Mouse (Mus musculus): ENCODE measurements around the gene Ube2ql1. TPM values are rescaled to one million over a fixed set of nuclear protein-coding genes. Genes with fewer than 3 reads are reported as not detected.

The Ube2ql1 gene
- polyA plus RNA-seq, 1 experiment from 2014 or later = 32.0 TPM

DNA sequence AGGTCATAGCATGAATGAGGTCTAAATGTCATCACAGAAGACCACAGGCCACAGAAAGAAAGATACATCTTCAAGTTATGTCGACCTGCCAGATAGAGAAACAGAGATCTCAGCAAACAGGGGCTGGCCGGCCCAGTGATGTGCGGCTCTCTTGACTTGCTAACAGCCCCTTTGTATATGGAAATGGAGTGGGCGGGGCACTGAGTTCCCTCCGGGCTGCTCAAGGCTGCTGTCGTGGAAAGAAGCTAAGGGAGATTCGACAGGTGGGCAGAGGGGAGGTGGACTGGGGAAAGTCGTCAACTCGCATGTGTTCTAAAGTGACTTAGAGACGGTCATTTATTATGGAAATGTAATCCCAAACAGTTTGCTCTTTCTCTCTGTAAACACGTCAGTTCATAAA is 36.2 kb downstream of the Ube2ql1 start:
- Histone ChIP-seq H3K4me2 (no peak overlapping the region), H3K9me3 (no peaks in the 10 kb centered on the region), H3K4me3 (no peak overlapping the region), H3K27ac (replicated peaks) (no peak overlapping the region), H3K4me1 (replicated peaks) (no peaks in the 10 kb centered on the region), H3K36me3 (peaks cover 13% of the 10 kb centered on the region; the same call in 1 of the 2 replicates), H3K27me3 (no peaks in the 10 kb centered on the region), H3K9ac (no peak overlapping the region)
- 18% methylated on average over 11 of the region's 11 CpGs for WGBS
- no peak for ATAC-seq (ENCODE audit: low FRiP score, low read depth)

- Histone ChIP-seq H3K4me1 (replicated peaks) (no peaks in the 10 kb centered on the region), H3K27ac (replicated peaks) (no peak overlapping the region), H3K27me3 (no peaks in the 10 kb centered on the region), H3K9ac (no peak overlapping the region), H3K4me3 (no peak overlapping the region), H3K9me3 (no peaks in the 10 kb centered on the region), H3K36me3 (peaks cover 10% of the 10 kb centered on the region; the same call in 1 of the 2 replicates), H3K4me2 (no peak overlapping the region)
- ATAC-seq (ENCODE audit: low FRiP score, low read depth) = no peak
- WGBS = 83% methylated on average over 4 of the region's 4 CpGs
Observed at GRCm38 (mm10) chr13:69701397-69701796, 38.3 kb downstream of the Ube2ql1 start.

DNA sequence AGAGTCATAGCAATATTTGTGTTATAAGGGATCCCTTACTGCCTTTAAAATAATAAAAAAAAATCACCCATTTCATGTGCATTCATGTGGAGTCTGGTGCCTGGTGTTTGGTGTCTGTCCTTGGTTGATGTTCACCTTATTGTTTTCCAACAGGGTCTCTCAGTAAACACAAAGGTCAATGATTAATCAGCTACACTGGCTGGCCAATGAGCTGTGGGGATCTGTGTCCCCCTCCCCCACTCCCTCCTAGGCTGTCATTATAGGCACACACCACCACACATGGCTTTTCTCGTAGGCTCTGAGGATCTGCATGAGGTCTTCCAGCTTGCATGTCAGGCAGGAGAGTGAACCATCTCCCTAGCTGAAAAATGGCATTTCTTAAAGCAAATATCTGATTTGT is 38.9 kb downstream of the Ube2ql1 start:
- Histone ChIP-seq H3K27ac (replicated peaks) (no peak overlapping the region), H3K4me3 (no peak overlapping the region), H3K4me1 (replicated peaks) (no peaks in the 10 kb centered on the region), H3K27me3 (no peaks in the 10 kb centered on the region), H3K9ac (no peak overlapping the region), H3K9me3 (no peaks in the 10 kb centered on the region), H3K36me3 (peaks cover 10% of the 10 kb centered on the region; the same call in 1 of the 2 replicates), H3K4me2 (no peak overlapping the region)
- WGBS = 24% methylated on average over 1 of the region's 1 CpGs
- ATAC-seq (ENCODE audit: low FRiP score, low read depth) = no peak

DNA sequence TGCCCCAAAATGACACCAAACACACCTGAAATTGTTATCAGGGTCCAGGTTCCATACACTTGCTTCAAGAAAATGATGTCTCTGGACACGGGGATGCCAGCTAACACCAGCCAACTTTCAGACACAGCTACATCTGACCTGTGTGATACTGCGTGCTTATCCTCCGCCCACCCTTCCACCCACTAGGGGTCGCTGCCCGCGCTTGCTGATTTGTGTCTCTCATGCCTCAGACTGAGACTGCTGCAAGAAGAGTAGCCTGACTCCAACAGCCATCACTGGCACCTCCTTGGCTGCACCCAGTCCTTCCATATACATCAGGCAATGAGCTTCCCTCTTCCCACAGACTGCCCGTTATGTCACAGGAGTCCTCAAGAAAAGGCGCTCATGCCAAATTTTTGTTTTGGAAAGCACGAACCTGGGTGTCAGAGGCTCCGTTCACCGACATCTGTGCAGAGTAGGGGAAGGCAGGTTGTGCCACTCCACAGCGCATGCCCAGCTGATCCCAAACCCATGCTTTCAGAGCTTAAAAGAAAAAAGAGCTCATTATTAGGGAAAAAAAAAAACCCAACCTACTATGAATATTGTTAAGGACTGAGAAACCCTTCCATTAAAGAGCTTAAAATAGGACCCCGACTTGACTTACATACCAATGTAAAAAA is 43.2 kb downstream of the Ube2ql1 start:
- WGBS = 40% methylated on average over 13 of the region's 13 CpGs
- no peak overlapping the region for H3K4me2 ChIP-seq

GRCm38 (mm10) chr13:69691074-69691473 is 48.6 kb downstream of the Ube2ql1 start:
- H3K4me2 ChIP-seq = no peak overlapping the region
- no peak overlapping the region for H3K9ac ChIP-seq
- no peak overlapping the region for H3K27ac ChIP-seq (replicated peaks)
- H3K4me3 ChIP-seq = no peak overlapping the region
- H3K36me3 ChIP-seq = no peaks in the 10 kb centered on the region
- peaks cover 2% of the 10 kb centered on the region for H3K4me1 ChIP-seq (replicated peaks)
- WGBS = 38% methylated on average over 7 of the region's 7 CpGs
- ATAC-seq (ENCODE audit: low FRiP score, low read depth) = no peak
- no peaks in the 10 kb centered on the region for H3K9me3 ChIP-seq
- H3K27me3 ChIP-seq = no peaks in the 10 kb centered on the region

More for the DNA sequence above, 43.2 kb downstream of the Ube2ql1 start:
- H3K9me3 ChIP-seq = no peaks in the 10 kb centered on the region
- H3K9ac ChIP-seq = no peak overlapping the region
- H3K4me3 ChIP-seq = no peak overlapping the region
- no peaks in the 10 kb centered on the region for H3K36me3 ChIP-seq
- ATAC-seq (ENCODE audit: low FRiP score, low read depth) = peak; percentile 74
- H3K27ac ChIP-seq (replicated peaks) = no peak overlapping the region
- no peaks in the 10 kb centered on the region for H3K4me1 ChIP-seq (replicated peaks)
- H3K27me3 ChIP-seq = no peaks in the 10 kb centered on the region

GRCm38 (mm10) chr13:69687023-69687422 is 52.7 kb downstream of the Ube2ql1 start:
- 80% methylated on average over 1 of the region's 1 CpGs for WGBS
- no peaks in the 10 kb centered on the region for H3K27me3 ChIP-seq
- no peak overlapping the region for H3K27ac ChIP-seq (replicated peaks)
- ATAC-seq (ENCODE audit: low FRiP score, low read depth) = no peak
- H3K9ac ChIP-seq = no peak overlapping the region
- peaks cover 10% of the 10 kb centered on the region for H3K4me1 ChIP-seq (replicated peaks)
- no peak overlapping the region for H3K4me3 ChIP-seq
- no peaks in the 10 kb centered on the region for H3K9me3 ChIP-seq
- no peak overlapping the region for H3K4me2 ChIP-seq
- H3K36me3 ChIP-seq = no peaks in the 10 kb centered on the region

DNA sequence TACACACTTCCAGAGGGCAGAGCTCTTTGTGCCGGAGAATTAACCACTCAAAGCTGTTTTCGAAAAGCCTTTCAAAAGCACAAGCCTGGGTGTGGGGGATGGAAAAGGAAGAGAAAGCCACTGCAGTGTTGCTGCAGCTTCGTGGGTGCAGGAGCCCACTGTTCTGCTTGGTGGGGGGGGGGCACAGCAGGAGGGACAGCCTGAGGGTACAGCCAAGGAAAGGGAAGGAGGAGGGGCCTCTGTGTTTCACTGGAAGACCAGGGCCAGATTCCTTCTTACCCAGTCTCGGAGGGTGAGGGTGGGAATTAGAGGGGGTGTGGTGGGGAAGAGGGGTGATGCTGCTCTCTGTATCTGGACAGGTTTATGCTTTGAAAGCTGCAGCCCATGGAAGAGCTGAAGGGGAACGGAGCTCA is 54.3 kb downstream of the Ube2ql1 start:
- 0 out of 2 replicates have a peak, but pooled peaks have one; percentile 19 for ATAC-seq (ENCODE audit: low FRiP score, low read depth)
- Histone ChIP-seq H3K27me3 (no peaks in the 10 kb centered on the region), H3K9me3 (no peaks in the 10 kb centered on the region), H3K4me3 (no peak overlapping the region), H3K4me2 (no peak overlapping the region), H3K4me1 (replicated peaks) (peaks cover 10% of the 10 kb centered on the region), H3K36me3 (no peaks in the 10 kb centered on the region), H3K9ac (no peak overlapping the region), H3K27ac (replicated peaks) (no peak overlapping the region)
- 22% methylated on average over 5 of the region's 5 CpGs for WGBS

- H3K4me1 ChIP-seq (replicated peaks) = no peaks in the 10 kb centered on the region
- no peaks in the 10 kb centered on the region for H3K9me3 ChIP-seq
- H3K4me2 ChIP-seq = no peak overlapping the region
- ATAC-seq (ENCODE audit: low FRiP score, low read depth) = no peak
- no peaks in the 10 kb centered on the region for H3K27me3 ChIP-seq
- no peak overlapping the region for H3K4me3 ChIP-seq
- WGBS = 72% methylated on average over 10 of the region's 10 CpGs
- H3K36me3 ChIP-seq = no peaks in the 10 kb centered on the region
- no peak overlapping the region for H3K27ac ChIP-seq (replicated peaks)
- H3K9ac ChIP-seq = no peak overlapping the region
Observed at GRCm38 (mm10) chr13:69673921-69674618, 65.6 kb downstream of the Ube2ql1 start.

DNA sequence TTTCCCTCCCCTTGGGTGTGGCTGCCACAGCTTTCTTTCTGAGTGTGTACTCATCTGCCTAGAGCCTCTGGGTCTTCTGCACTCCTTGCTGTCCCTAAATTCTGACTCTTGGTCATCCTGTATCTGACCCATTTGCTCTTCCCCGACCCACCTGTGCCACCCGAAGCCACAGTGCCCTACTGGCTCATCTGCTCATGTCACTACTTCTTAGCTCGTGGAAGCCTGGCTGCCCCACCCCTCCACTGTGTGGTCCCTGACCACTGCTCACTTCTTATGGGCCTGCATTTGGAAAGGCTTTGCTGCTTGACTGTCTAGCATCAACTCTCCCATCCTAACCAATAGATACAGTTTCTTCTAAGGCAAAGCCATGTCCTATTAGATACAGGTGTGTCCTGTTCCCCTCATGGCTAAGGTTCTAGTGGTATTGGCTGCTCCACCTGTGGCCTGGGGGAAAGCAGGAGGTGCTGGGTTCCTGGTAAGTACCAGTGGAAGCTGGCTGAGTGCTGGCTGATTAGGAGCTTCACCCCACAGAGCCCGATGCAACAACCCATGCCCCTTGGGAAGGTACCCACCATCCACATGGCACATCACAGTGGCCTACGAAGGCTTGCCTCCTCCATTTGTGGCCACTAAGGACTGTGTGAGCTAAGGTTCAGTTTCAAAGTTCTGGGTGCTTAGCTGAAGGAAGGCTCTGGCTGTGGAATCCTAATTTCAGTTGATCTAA is 66.3 kb downstream of the Ube2ql1 start:
- no peak for ATAC-seq (ENCODE audit: low FRiP score, low read depth)
- Histone ChIP-seq H3K4me3 (no peak overlapping the region), H3K4me2 (no peak overlapping the region), H3K27ac (replicated peaks) (no peak overlapping the region), H3K4me1 (replicated peaks) (no peaks in the 10 kb centered on the region), H3K9me3 (no peaks in the 10 kb centered on the region), H3K27me3 (no peaks in the 10 kb centered on the region), H3K9ac (no peak overlapping the region), H3K36me3 (no peaks in the 10 kb centered on the region)
- WGBS = 79% methylated on average over 5 of the region's 5 CpGs

- H3K36me3 ChIP-seq = no peaks in the 10 kb centered on the region
- no peak for ATAC-seq (ENCODE audit: low FRiP score, low read depth)
- H3K4me2 ChIP-seq = no peak overlapping the region
- H3K27ac ChIP-seq (replicated peaks) = no peak overlapping the region
- H3K9me3 ChIP-seq = no peaks in the 10 kb centered on the region
- H3K27me3 ChIP-seq = no peaks in the 10 kb centered on the region
- no peak overlapping the region for H3K9ac ChIP-seq
- 94% methylated on average over 10 of the region's 10 CpGs for WGBS
- no peak overlapping the region for H3K4me3 ChIP-seq
- H3K4me1 ChIP-seq (replicated peaks) = no peaks in the 10 kb centered on the region
Observed at GRCm38 (mm10) chr13:69672565-69672964, 67.1 kb downstream of the Ube2ql1 start.

DNA sequence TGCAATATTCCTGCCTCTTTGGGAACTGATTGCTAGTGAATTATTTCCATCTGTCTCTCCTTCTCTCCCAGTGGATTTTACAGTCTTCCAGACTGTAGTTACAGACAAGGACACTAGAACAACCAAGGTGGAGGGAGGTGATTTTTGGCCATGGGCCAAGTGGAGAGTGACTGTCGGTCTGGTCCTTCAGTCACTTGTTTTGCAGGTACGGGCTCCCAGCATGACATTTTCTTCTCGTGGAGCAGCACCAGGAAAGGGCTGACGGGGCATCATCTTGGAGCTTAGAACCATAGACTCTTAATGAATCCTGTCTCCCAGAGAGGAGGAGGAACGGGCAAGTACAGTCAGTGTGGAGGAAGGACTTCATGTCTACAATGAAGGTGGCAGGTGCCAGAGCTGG is 67.6 kb downstream of the Ube2ql1 start:
- no peak for ATAC-seq (ENCODE audit: low FRiP score, low read depth)
- no peak overlapping the region for H3K9ac ChIP-seq
- H3K27ac ChIP-seq (replicated peaks) = no peak overlapping the region
- 84% methylated on average over 5 of the region's 5 CpGs for WGBS
- no peak overlapping the region for H3K4me3 ChIP-seq
- H3K4me1 ChIP-seq (replicated peaks) = no peaks in the 10 kb centered on the region
- H3K36me3 ChIP-seq = no peaks in the 10 kb centered on the region
- H3K9me3 ChIP-seq = no peaks in the 10 kb centered on the region
- no peaks in the 10 kb centered on the region for H3K27me3 ChIP-seq
- no peak overlapping the region for H3K4me2 ChIP-seq

DNA sequence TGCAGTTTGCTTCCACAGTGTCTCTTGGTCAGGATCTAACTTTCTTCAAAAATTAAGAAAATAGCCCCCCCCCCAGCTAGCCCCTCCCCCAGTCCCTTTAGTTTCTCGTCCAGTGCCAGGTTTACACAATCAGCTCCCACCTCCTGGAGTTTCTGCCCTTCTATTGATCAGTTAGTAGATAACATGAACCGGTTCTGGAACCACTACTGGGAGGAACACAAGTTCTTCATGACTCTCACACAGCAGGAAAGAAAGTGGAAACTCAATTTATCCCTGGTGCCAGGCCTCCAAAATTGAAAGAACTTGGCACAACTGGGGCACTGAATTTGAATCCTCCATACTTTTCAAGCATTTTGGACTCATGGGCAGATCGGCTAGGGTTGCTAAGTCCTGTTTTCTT is 85.2 kb downstream of the Ube2ql1 start:
- 79% methylated on average over 3 of the region's 3 CpGs for WGBS
- Histone ChIP-seq H3K4me2 (no peak overlapping the region), H3K27ac (replicated peaks) (no peak overlapping the region), H3K9me3 (no peaks in the 10 kb centered on the region), H3K4me3 (no peak overlapping the region), H3K9ac (no peak overlapping the region), H3K4me1 (replicated peaks) (no peaks in the 10 kb centered on the region), H3K27me3 (no peaks in the 10 kb centered on the region), H3K36me3 (no peaks in the 10 kb centered on the region)
- ATAC-seq (ENCODE audit: low FRiP score, low read depth) = no peak
